Mouse (Mus musculus) cerebellum, adult 2 months (tissue): ENCODE results near the gene Foxd2.

Experiments
- CTCF ChIP-seq: fragments of 200-500 bp; IDR thresholded peaks from 2 replicates; pipeline ENCODE4 v1.5.1; 2011; ENCODE audit warnings: low read depth, mild to moderate bottlenecking, control low read depth, low read length, moderate library complexity, borderline replicate concordance; ENCODE audit not compliant: insufficient read depth
- POLR2A ChIP-seq: fragments of 200-500 bp; IDR thresholded peaks from 2 replicates; pipeline ENCODE4 v1.6.1; 2011; ENCODE audit warnings: low read length, control low read depth, borderline replicate concordance; ENCODE audit not compliant: insufficient read depth

DNA sequence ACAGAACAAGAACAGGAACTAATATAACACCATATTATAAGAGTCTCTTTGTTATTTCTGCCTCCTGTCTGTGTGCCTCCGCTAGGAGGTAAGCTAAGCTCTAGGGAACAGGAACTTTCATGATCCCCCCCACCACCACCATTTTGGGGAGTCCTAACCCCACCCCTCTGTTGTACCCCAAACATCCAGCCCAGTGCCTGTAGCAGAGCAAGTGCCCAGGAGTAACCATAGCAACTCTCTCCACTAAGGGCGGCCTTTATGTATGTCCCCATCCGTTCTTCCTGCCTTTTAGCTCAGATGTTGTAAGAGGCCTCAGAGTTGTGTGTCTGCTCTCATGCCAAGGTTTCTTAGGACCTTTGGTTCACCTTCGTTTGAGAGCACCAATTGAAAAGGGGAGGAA, 33.4 kb upstream of the Foxd2 start:
- TF ChIP-seq CTCF (no peak), POLR2A (no peak)
